Mouse (Mus musculus): ENCODE data around the gene Nmt1. TPM values are rescaled to one million over a fixed set of nuclear protein-coding genes. Genes with fewer than 3 reads are reported as not detected.

Nmt1 gene
- polyA plus RNA-seq, 2 experiments = 22.3 to 44.3 TPM

- Histone ChIP-seq H3K27me3 (ENCODE audit: control insufficient read depth, insufficient read depth, low read length) (no peaks in the 10 kb centered on the region), H3K9ac (replicated peaks) (no peak overlapping the region), H3K4me2 (ENCODE audit: low read depth) (no peak overlapping the region), H3K4me1 (replicated peaks; ENCODE audit: control insufficient read depth in 2 of 2, insufficient read depth in 2 of 2, low read length in 1 of 2) (peaks cover 0 to 16% of the 10 kb centered on the region in 2 experiments; a peak in 2 of 4 replicates), H3K27ac (no peak overlapping the region), H3K36me3 (replicated peaks; ENCODE audit: control insufficient read depth, insufficient read depth, low read depth) (no peaks in the 10 kb centered on the region), H3K9me3 (ENCODE audit: control insufficient read depth, low read length) (no peaks in the 10 kb centered on the region), H3K4me3 (ENCODE audit: insufficient read depth in 1 of 2, low read depth in 2 of 2, low read length in 2 of 2) (no peak overlapping the region)
- DNase-seq (ENCODE audit: low read depth in 3 of 3, low spot score in 3 of 3) (no peak), ATAC-seq (ENCODE audit: insufficient read depth) (no peak)
- TF ChIP-seq EP300 (IDR thresholded peaks at IDR 0.05; ENCODE audit: low read depth) (no peak), CTCF (IDR thresholded peaks at IDR 0.05; ENCODE audit: low read depth) (no peak)
- WGBS (ENCODE audit: insufficient replicate concordance) = 68% methylated on average over 13 of the region's 13 CpGs
These were observed 17.4 kb upstream of the Nmt1 start for GRCm38 (mm10) chr11:103010454-103011205.

GRCm38 (mm10) chr11:103011206-103011497, 16.8 kb upstream of the Nmt1 start:
- Histone ChIP-seq H3K9ac (replicated peaks) (no peak overlapping the region), H3K27ac (no peak overlapping the region), H3K9me3 (ENCODE audit: control insufficient read depth, low read length) (no peaks in the 10 kb centered on the region), H3K4me3 (ENCODE audit: insufficient read depth in 1 of 2, low read depth in 2 of 2, low read length in 2 of 2) (no peak overlapping the region), H3K36me3 (replicated peaks; ENCODE audit: control insufficient read depth, insufficient read depth, low read depth) (no peaks in the 10 kb centered on the region), H3K27me3 (ENCODE audit: control insufficient read depth, insufficient read depth, low read length) (no peaks in the 10 kb centered on the region), H3K4me2 (ENCODE audit: low read depth) (no peak overlapping the region), H3K4me1 (replicated peaks; ENCODE audit: control insufficient read depth in 2 of 2, insufficient read depth in 2 of 2, low read length in 1 of 2) (peaks cover under 1 to 22% of the 10 kb centered on the region in 2 experiments; a peak in 3 of 4 replicates)
- DNase-seq (ENCODE audit: low read depth in 3 of 3, low spot score in 3 of 3) (no peak), ATAC-seq (ENCODE audit: insufficient read depth) (no peak)
- TF ChIP-seq CTCF (IDR thresholded peaks at IDR 0.05; ENCODE audit: low read depth) = no peak
- TF ChIP-seq EP300 (IDR thresholded peaks at IDR 0.05; ENCODE audit: low read depth) = no peak
- 85% methylated on average over 2 of the region's 2 CpGs for WGBS (ENCODE audit: insufficient replicate concordance)

- TF ChIP-seq CTCF (IDR thresholded peaks at IDR 0.05; ENCODE audit: low read depth) = no peak
- Histone ChIP-seq H3K9me3 (ENCODE audit: control insufficient read depth, low read length) (no peaks in the 10 kb centered on the region), H3K9ac (replicated peaks) (peak overlapping the region; percentile 88), H3K27ac (peak overlapping the region; percentile 58), H3K4me2 (ENCODE audit: low read depth) (peak overlapping the region; percentile 92), H3K4me1 (replicated peaks; ENCODE audit: control insufficient read depth in 2 of 2, insufficient read depth in 2 of 2, low read length in 1 of 2) (peaks cover 2 to 13% of the 10 kb centered on the region in 2 experiments; a peak in 3 of 4 replicates), H3K27me3 (ENCODE audit: control insufficient read depth, insufficient read depth, low read length) (no peaks in the 10 kb centered on the region), H3K4me3 (ENCODE audit: insufficient read depth in 1 of 2, low read depth in 2 of 2, low read length in 2 of 2) (peak overlapping the region; percentile 65 to 94), H3K36me3 (replicated peaks; ENCODE audit: control insufficient read depth, insufficient read depth, low read depth) (no peaks in the 10 kb centered on the region)
- ATAC-seq (ENCODE audit: insufficient read depth) (no peak), DNase-seq (ENCODE audit: low read depth in 3 of 3, low spot score in 3 of 3) (no peak)
- 40% methylated on average over 27 of the region's 27 CpGs for WGBS (ENCODE audit: insufficient replicate concordance)
These were observed 11.8 kb upstream of the Nmt1 start for GRCm38 (mm10) chr11:103015881-103016825.

- under 1% methylated on average over 40 of the region's 41 CpGs for WGBS (ENCODE audit: insufficient replicate concordance)
- H3K9me3 ChIP-seq (ENCODE audit: control insufficient read depth, low read length) = no peaks in the 10 kb centered on the region
- DNase-seq (ENCODE audit: low read depth in 3 of 3, low spot score in 3 of 3) = peak; percentile 85 to 89 (median 87)
- no peaks in the 10 kb centered on the region for H3K36me3 ChIP-seq (replicated peaks; ENCODE audit: control insufficient read depth, insufficient read depth, low read depth)
- peak overlapping the region; percentile 92 for H3K4me2 ChIP-seq (ENCODE audit: low read depth)
- TF ChIP-seq EP300 (IDR thresholded peaks at IDR 0.05; ENCODE audit: low read depth) (no peak), CTCF (IDR thresholded peaks at IDR 0.05; ENCODE audit: low read depth) (no peak)
- H3K27ac ChIP-seq = peak overlapping the region; percentile 58
- peaks cover 2 to 13% of the 10 kb centered on the region in 2 experiments; a peak in 3 of 4 replicates for H3K4me1 ChIP-seq (replicated peaks; ENCODE audit: control insufficient read depth in 2 of 2, insufficient read depth in 2 of 2, low read length in 1 of 2)
- peak overlapping the region; percentile 65 to 94 for H3K4me3 ChIP-seq (ENCODE audit: insufficient read depth in 1 of 2, low read depth in 2 of 2, low read length in 2 of 2)
- ATAC-seq (ENCODE audit: insufficient read depth) = peak; percentile 99
- H3K27me3 ChIP-seq (ENCODE audit: control insufficient read depth, insufficient read depth, low read length) = no peaks in the 10 kb centered on the region
- H3K9ac ChIP-seq (replicated peaks) = peak overlapping the region; percentile 88
These were observed 11.1 kb upstream of the Nmt1 start for GRCm38 (mm10) chr11:103016930-103017329.

- no peaks in the 10 kb centered on the region for H3K27me3 ChIP-seq (ENCODE audit: control insufficient read depth, insufficient read depth, low read length)
- TF ChIP-seq EP300 (IDR thresholded peaks at IDR 0.05; ENCODE audit: low read depth) (no peak), CTCF (IDR thresholded peaks at IDR 0.05; ENCODE audit: low read depth) (no peak)
- ATAC-seq (ENCODE audit: insufficient read depth) = no peak
- 60% methylated on average over 9 of the region's 9 CpGs for WGBS (ENCODE audit: insufficient replicate concordance)
- no peak overlapping the region for H3K27ac ChIP-seq
- H3K4me2 ChIP-seq (ENCODE audit: low read depth) = no peak overlapping the region; the same call in 1 of the 2 replicates
- peaks cover 2 to 13% of the 10 kb centered on the region in 2 experiments; a peak in 3 of 4 replicates for H3K4me1 ChIP-seq (replicated peaks; ENCODE audit: control insufficient read depth in 2 of 2, insufficient read depth in 2 of 2, low read length in 1 of 2)
- no peak overlapping the region for H3K4me3 ChIP-seq (ENCODE audit: insufficient read depth in 1 of 2, low read depth in 2 of 2, low read length in 2 of 2)
- H3K9ac ChIP-seq (replicated peaks) = no peak overlapping the region
- H3K9me3 ChIP-seq (ENCODE audit: control insufficient read depth, low read length) = no peaks in the 10 kb centered on the region
- no peak for DNase-seq (ENCODE audit: low read depth in 3 of 3, low spot score in 3 of 3)
- no peaks in the 10 kb centered on the region for H3K36me3 ChIP-seq (replicated peaks; ENCODE audit: control insufficient read depth, insufficient read depth, low read depth)
These were observed 10.3 kb upstream of the Nmt1 start for GRCm38 (mm10) chr11:103017661-103018060.

All from liver, embryonic 14.5 days (tissue).